Mouse (Mus musculus) erythroblast, adult 5-6 weeks (primary cell): ENCODE results near the gene Gm21860. TPM values are rescaled to one million over a fixed set of nuclear protein-coding genes. Genes with fewer than 3 reads are reported as not detected.
A peak's percentile ranks its signal among the peaks of the same experiment; 100 is the strongest.
"Not testable (repeated sequence)": the region's sequence is repeated elsewhere in the genome, so short reads cannot be mapped to it uniquely, and the experiment has no call there.

Source experiments
- ATAC-seq: replicated peaks from 2 replicates; pipeline ENCODE4 v1.8.0; 2016; ENCODE audit warnings: moderate number of reproducible peaks, mild to moderate bottlenecking, moderate TSS enrichment, inconsistent platforms; ENCODE audit not compliant: poor library complexity, low FRiP score, severe bottlenecking
- total RNA-seq, 2 experiments: library from RNA; stranded (forward) in 1 of 2; stranded (reverse) in 1 of 2; fragments of 150-400 nt in 1 of 2; fragments of 200-764, 138-1000 nt in 1 of 2; gene quantifications; 2 replicates each; pipeline versions ENCODE4 v1.2.3 to v1.2.4; 2015 to 2017; ENCODE audit warnings: low replicate concordance in 2 of 2

The Gm21860 gene
- total RNA-seq (2015; ENCODE audit: low replicate concordance) (not detected in 2 replicates), total RNA-seq (2017; ENCODE audit: low replicate concordance) (not detected in 2 replicates)

DNA sequence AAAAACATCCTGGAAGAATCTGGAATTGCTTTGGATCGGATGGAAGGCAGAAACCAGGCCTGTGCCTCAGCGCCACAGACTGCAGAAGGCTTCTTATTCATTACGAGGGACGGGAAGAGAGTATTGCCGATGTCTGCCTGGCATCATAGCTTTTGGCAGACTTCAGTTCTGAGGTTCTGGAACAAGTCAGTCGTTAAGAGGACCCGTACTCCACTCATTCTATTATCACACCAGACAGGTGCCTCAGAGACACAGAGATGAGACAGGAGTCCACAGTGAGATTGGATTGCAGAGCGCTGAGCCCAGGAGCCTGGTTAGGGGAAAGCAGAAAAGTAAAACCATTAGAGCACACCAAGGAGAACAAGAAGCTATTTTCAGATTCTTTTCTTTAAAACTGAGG, at the start of gene Gm21860:
TSS of gene Gm21860 (minus strand) at position 101 of the 400 bp plus-strand sequence.
- not testable (repeated sequence) for ATAC-seq

- ATAC-seq: not testable (repeated sequence)
These were observed 29.8 kb upstream of the Gm21860 start, which contains the start of gene Gm47283 for GRCm38 (mm10) chrY:90784438-90784837. TSS of gene Gm47283 (plus strand) at chrY:90784738.

DNA sequence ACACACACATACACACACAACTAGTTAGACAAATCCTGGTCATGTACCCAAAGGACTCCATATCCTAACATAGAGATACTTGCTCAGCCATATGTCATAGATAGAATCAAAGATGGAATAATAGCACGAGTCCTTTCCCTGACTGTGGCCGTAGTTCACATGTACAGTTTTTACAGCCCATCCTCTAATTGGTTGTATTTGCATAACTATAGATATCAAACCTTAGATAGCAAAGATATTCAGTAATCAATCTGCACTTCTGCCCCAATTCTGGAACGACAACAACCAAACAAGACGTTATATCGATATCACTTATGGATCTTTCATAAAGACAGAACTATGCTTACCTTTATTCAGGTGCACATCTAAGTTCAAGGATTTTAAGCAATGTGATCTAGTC, 9.4 kb downstream of the Gm21860 start:
- not testable (repeated sequence) for ATAC-seq

DNA sequence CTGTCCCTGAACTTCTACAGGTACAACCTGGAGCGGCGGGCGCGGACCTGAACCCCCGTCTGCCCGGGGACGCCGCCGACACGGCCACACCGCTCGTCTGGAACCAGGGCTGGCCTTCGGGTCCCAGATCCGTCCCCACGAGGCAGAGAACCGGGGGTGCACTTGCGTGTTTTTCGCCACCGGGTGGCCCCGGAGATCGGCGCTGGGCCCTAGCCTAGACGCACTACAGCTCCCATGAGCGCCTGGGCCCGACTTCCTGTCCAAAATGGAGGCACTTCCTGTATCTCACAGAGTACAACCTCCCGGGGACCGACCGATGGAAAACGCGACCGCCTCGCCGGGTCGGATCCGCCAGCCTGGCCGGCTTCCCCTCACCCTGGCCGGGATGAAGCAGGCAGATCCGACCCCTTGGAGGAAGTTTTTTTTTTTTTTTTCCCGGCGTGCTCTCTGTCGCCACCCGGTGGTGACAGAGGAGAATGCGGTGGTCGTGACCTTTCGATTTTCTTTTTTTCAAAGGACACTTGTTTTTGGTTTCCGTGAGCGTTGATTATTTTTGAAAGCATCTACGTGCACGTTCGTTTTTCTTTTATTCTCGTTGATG, 10.1 kb downstream of the Gm21860 start:
- ATAC-seq: peak; percentile 89

GRCm38 (mm10) chrY:90743811-90744220, 10.8 kb downstream of the Gm21860 start:
- ATAC-seq: no peak

- ATAC-seq: not testable (repeated sequence)
These were observed 11.4 kb downstream of the Gm21860 start for GRCm38 (mm10) chrY:90743053-90743810.

DNA sequence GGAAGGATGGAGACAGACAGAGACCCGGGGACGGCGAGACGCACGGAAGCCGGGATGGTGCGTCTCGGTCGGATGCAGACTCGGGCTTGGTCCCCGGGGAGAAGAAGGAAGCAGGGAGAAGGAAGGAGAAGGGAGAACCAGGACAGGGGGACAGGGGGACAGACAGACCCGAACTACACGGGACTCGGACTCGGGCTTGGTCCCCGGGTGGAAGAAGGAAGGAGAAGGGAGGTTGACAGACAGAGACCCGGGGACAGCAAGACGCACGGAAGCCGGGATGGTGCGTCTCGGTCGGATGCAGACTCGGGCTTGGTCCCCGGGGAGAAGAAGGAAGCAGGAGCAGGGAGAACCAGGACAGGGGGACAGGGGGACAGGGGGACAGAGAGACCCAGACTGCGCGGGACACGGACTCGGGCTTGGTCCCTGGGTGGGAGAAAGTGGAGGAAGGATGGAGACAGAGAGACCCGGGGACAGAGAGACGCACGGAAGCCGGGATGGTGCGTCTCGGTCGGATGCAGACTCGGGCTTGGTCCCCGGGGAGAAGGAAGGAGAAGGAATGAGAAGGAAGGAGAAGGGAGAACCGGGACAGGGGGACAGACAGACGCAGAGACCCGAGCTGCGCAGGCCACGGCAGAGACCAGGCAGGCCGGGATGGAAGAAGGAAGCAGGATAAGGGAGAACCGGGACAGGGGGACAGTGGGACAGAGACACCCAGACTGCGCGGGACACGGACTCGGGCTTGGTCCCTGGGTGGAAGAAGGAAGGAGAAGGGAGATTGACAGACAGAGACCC, 12.2 kb downstream of the Gm21860 start:
- not testable (repeated sequence) for ATAC-seq

GRCm38 (mm10) chrY:90741452-90742260, 13.0 kb downstream of the Gm21860 start:
- ATAC-seq: not testable (repeated sequence)

DNA sequence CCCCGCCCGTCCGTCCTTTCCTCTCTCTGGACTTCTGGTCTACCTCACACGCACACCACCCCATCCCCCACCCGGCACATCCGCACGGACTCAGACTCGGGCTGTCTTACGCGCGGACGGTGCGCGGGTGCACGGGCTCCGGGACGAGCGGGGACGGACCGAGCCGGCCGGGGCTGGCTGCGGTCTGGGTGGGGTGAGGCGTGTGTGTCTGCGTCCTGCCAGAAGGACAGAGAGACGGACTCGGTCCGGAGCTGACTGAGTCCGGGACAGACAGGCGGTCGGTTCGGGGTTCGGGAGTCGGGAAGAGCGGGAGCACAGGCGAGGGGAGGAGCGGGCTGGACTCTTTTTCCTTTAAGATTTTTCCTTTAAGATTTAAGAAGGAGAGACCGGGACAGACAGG, 13.6 kb downstream of the Gm21860 start:
- ATAC-seq: not testable (repeated sequence)

DNA sequence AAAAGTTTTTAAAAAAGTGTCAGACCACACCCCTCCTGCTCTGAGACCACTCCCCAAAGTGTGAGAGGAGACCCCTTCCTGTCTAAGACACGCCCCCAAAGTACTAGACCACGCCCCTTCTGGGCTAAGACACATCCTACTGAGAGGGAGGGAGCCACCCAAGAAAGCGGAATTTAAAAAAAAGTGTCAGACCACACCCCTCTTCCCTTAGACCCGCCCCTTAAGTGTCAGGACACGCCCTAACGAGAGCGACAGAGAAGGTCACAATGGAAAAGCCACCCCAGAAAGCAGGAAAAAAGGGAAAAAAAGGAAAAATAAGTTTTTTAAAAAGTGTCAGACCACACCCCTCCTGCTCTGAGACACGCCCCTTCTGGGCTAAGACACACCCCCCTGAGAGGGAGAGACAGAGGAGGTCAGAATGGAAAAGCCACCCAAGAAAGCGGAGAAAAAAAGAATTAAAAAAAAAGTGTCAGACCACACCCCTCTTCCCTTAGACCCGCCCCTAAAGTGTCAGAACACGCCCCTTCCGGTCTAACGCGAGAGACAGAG, 14.5 kb downstream of the Gm21860 start:
- ATAC-seq: peak; percentile 52

- peak; percentile 32 for ATAC-seq
These were observed 15.0 kb downstream of the Gm21860 start for GRCm38 (mm10) chrY:90739531-90740012.

DNA sequence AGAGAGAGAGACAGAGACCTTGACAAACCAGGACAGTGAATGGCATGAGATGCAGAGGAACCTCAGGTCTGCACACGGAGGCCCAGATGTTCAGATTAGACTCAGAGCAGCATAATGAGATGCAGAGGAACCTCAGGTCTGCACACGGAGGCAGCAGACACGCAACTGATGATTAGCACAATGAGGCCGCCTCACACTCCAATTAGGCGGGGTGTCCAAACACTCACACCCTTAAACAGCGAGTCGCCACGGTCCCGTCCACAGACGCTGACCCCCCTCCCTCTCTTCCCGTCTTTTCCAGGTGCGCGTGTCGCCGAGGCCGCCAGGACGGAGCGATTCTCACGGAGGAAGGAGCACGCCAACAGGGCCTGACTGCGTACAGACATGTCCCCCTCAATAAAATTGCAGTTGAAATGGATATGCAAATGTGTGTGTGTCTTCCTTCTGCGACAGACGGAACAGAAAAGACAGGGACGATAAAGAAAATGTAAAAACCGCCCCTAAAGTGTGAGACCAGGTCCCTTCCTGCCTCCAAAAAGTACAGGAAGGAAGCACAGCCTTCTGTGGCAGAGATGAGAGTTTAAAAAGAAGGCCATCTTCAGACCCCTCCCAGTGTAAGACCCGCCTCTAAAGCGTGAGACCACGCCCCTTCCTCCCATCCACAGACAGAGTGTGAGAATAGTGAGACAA, 15.6 kb downstream of the Gm21860 start:
- ATAC-seq: peak; percentile 12; the same call in 1 of the 2 replicates

GRCm38 (mm10) chrY:90738431-90738680, 16.3 kb downstream of the Gm21860 start:
- ATAC-seq: no peak

GRCm38 (mm10) chrY:90737606-90738430, 16.8 kb downstream of the Gm21860 start:
- ATAC-seq: 0 out of 2 replicates have a peak, but pooled peaks have one; percentile 5

GRCm38 (mm10) chrY:90736217-90737000, 18.2 kb downstream of the Gm21860 start:
- ATAC-seq: not testable (repeated sequence)

GRCm38 (mm10) chrY:90735181-90735895, 19.3 kb downstream of the Gm21860 start:
- ATAC-seq: not testable (repeated sequence)
